Mouse (Mus musculus): Measurements from ENCODE around the gene Adora2b. TPM values are rescaled to one million over a fixed set of nuclear protein-coding genes. Genes with fewer than 3 reads are reported as not detected.
"Not testable (repeated sequence)": the region's sequence is repeated elsewhere in the genome, so short reads cannot be mapped to it uniquely, and the experiment has no call there.

Adora2b gene
- polyA plus RNA-seq, 3 experiments from 2014 or later = not detected

DNA sequence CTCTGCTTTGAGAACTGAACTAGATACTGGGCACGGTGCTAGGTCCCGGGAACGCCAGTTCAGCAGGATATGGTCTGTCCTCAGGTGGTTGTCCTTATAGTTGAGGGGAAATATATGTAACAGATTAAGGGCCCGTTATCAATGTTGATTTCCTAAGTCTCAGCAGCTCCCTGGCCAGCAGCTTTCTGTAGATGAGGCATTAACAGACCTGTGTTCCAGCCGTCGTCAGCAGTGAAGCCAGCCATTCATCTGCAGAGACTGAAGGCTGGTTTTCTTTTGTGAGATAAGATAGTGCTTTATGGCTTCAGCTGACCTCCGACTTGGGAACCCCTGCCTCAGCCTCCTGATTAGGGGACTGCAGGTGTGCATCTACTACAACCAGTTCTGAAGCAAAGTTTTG is 15.2 kb downstream of the Adora2b start:
- no peak for ATAC-seq

- no peak for ATAC-seq
Measured at GRCm38 (mm10) chr11:62265642-62266041, 16.9 kb downstream of the Adora2b start.

- no peak for ATAC-seq
Measured at GRCm38 (mm10) chr11:62266466-62267214, 17.9 kb downstream of the Adora2b start.

DNA sequence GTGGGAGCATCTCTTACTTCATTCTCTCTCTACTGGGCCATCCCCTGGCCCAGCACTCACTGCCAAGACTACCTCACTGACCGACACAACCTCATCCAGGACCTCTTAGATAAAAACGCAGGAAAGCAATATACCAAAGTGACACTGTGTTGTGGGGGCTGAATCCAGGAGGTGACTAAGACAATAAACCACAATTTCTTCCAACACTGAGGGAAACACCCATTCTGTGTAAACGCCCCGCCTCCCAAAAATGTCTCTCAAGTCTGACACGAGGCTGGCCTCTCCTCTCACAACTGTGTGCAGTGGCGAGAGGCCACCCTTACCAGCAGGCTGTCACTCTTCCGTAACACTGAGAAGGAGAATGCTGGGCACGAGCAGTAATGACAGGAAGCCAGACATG is 19.6 kb downstream of the Adora2b start:
- ATAC-seq = no peak

GRCm38 (mm10) chr11:62269097-62269496 is 20.3 kb downstream of the Adora2b start:
- ATAC-seq = no peak

DNA sequence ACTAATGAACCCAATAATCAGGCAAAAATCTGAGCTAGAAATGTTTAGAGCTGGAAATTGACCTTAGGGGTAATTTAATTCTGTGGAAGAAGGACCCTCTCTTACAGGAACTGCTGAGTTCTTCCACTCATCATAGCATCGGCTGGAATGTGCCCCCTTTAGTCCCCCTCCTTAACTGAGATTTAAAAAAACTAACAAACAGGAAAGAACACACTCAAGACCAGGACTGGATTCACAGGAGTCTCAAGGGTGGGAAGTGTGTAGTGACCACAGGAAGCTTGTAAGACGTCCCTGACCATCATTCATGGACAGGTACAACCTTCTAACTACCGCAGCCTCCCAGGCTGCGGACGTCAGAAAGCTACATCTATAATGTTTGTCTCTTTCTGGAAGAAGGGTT is 22.1 kb downstream of the Adora2b start:
- no peak for ATAC-seq

DNA sequence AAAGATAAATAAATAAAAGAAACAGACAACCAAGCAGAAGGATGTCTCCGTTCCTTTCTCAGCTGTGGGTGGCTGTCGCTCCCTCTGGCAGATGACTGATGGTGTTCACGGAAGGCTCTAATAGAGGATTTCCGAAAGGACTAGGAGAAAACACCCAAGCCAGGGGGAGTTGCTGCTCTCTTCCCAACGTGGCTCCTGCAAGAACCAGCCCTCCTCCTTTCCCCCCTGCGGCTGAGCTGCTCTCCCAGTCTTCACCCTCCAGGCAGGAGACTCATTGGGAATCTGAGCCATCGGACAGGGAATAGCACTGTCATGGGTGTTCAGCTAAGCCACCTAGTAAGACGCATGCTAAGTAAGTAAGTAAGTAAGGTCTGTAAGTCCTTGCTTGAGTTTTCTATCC is 28.3 kb downstream of the Adora2b start:
- no peak for ATAC-seq

DNA sequence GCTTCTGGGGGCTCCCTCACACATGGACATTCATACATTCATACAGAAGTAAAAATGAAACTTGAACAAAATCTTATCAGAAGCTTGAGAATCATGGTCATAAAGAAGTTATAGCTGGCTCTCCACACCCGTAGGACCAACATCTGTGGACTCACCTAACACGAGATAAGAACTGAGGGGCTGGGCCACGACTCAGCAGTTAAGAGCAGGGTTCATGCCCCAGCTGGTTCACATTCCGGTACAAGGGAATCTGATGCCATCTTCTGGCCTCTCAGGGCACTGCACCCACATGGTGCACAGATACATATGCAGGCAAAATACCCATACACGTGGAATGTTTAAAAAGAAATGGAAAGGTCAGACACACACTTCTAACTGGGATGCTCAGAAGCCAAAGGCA is 29.2 kb downstream of the Adora2b start:
- no peak for ATAC-seq

DNA sequence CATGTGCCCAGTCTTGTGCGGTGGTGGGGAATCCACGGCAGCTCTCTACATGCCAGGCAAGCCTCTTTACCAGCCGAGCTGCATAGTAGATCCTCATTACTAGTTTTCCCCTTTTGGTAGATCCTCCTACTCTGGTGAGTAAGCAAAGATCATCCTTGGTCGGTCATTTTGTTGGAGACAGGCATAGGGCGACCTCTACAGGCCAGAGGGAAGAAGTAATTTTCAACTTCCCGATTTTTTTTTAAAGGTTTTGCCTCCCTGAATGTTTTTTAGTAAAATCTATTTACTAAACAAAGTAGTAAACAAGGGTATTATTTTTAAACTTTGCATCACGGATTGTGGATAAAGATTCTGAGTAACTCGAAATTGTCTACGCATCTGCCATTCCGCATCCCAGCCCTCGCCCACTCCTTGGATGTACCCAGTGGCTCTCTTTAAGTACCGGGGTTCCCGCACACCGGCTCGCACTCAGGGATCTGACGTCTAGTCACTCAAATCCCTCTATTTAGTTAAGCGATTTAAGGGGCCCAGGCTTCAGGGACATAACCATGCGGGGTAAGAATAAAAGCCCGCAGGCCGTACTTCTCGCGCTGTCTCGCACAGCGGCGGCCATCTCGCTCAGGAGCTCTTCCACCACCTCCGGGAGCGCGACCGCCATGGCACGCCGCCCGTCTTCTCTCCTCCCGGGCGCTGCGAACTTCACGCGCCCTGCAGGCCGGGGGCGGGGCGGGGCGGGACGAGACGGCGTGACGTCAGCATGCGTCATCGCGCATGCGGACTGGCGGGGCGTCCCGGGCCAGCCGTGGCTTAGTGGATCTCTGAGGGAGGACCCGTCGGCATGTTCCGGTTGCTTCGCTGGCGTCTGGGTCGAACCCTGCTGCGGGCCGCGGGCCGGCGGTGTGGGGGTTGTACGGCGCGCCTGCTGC is 32.2 kb downstream of the Adora2b start, which contains the start of the genes Zswim7 and Ttc19:
Zswim7 (minus strand) TSS at position 701 of the 926 bp plus-strand sequence.
Ttc19 (plus strand) TSS at position 799 of the 926 bp plus-strand sequence.
- peak; percentile 76 for ATAC-seq

DNA sequence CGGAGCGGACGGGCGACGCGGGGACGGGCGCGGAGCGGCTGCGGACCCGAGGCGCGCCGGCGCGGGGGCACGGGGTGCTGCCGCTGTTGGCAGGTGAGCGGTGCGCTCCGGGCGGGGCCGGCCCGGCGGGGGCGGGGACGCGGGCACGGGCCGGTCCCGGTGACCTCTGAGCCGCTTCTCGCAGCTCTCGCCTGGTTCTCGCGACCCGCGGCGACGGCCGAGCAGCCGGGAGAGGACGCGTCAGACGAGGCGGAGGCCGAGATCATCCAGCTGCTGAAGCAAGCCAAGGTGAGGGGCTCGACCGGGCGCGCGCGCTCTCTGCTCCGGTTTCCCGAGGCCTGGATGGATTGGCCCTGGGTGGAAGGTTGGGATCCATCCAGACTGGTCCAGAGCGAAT is 32.8 kb downstream of the Adora2b start:
- peak; percentile 8 for ATAC-seq

DNA sequence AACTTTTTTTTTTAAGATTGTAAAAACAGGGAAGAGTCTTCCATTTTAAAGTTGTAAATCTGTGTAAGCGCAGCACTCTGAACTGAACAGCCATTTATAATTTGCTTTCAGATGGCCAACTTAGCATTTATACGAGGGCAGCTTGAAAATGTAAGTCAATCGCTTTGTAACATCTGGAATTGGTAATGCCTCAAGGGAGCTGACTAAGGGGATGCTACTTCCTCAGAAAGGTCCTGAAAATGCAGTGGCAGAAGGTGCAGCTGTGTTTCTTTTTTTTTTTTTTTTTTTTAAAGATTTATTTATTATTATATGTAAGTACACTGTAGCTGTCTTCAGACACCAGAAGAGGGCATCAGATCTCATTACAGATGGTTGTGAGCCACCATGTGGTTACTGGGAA is 35.2 kb downstream of the Adora2b start:
- not testable (repeated sequence) for ATAC-seq

DNA sequence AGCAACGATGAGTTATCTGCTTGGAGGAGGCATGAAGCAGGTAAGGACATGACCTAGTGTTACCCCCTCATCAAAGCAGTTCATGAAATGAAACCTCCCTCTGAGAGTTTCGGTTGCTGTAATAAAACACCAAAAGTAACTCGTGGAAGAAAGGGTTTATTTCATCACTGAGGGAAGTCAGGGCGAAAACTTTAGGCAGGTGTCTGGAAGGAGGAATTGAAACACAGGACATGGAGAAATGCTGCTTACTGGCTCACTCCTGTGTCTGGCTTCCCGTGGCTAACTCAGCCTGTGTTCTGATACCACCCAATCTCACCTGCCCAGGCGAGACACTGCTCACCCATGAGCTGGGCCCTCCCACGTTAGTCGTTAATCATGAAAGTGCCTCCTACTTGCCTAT is 36.2 kb downstream of the Adora2b start:
- no peak for ATAC-seq

DNA sequence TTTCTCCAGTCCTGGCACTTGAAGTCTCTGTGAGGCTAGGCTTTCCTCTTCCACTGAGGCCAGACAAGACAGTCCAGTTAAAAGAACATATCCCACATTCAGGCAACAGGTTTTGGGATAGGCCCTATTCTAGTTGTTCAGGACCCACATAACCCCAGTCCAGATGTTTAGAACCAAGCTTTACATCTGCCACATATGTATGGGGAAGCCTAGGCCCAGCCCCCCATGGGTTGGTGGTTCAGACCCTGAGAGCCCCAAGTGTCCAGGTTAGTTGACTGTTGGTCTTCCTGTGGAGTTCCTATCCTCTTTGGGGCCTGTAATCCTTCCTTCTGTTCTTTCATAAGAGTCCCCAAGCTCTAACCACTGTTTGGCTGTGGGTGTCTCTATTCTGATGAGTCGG is 38.9 kb downstream of the Adora2b start:
- ATAC-seq = no peak

GRCm38 (mm10) chr11:62294121-62294520 is 45.3 kb downstream of the Adora2b start:
- ATAC-seq = no peak

DNA sequence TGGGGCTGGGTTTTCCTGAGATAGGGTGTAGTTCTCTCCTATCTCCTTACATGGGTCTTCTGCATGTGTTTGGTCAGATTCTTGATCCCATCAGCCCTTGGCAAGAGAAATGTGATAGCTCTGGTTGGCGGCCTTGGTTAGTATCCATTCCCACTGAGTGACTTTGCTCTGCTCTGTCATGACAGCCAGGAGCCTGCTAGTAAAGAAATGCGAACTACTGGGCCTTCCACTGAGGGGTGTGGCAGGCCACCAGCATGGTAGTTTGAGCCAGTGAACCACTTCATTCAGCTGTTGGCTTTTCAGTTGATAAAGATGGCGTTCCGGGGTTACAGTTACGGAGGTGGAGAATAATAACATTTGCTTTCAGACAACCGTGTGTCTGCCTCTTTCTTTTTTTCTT is 50.1 kb downstream of the Adora2b start:
- ATAC-seq = no peak

GRCm38 (mm10) chr11:62305866-62306265 is 57.1 kb downstream of the Adora2b start:
- ATAC-seq = no peak

DNA sequence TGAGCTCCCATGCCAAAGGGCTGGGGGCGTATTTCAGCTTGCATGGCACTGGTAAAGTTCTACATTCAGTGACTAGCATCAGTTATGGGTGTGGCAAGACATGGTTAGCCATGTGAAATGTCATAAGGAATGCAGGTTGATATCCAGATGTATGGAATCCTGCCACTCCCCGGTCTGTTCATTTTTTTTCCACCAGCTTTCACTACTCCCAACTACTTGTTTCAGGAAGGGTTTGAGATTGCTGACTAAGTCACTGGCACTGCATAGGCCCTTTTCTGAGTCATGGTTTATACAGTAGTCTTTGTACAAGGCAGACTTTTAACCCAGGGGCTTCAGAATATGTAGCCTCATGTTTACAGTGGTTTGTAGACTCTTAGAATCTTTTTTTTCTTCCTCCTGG is 60.5 kb downstream of the Adora2b start:
- ATAC-seq = no peak

- no peak for ATAC-seq
Measured at GRCm38 (mm10) chr11:62314984-62315383, 66.2 kb downstream of the Adora2b start.

Other genes with a start within 250 kb of the Adora2b start
- gene Zswim7, start 32.4 kb downstream of the Adora2b start, polyA plus RNA-seq (2017; shearing (Covaris generic)) = 10 to 100 TPM in 1 of 3 experiments, 1 to 10 TPM in 2; 6.6 to 11.8 (median 7.7) TPM
- 10 to 100 TPM in 2 of 3 experiments, 1 to 10 TPM in 1; 9.2 to 11.0 (median 10.5) TPM for gene Ttc19, start 32.5 kb downstream of the Adora2b start, polyA plus RNA-seq (2017; shearing (Covaris generic))
- 10 to 100 TPM in 2 of 3 experiments, 1 to 10 TPM in 1; 5.6 to 12.4 (median 11.5) TPM for gene Pigl, start 209.5 kb downstream of the Adora2b start, polyA plus RNA-seq (2017; shearing (Covaris generic))
- 100 to 1,000 TPM; 165 to 215 (median 193) TPM for gene Ncor1, start 209.6 kb downstream of the Adora2b start, polyA plus RNA-seq (2017; shearing (Covaris generic))